Mouse (Mus musculus): ENCODE measurements around the gene Spag16. TPM values are rescaled to one million over a fixed set of nuclear protein-coding genes. Genes with fewer than 3 reads are reported as not detected.

The Spag16 gene
- polyA plus RNA-seq, 1 experiment from 2014 or later = 2.2 TPM

GRCm38 (mm10) chr1:70442209-70443080 is 615.7 kb downstream of the Spag16 start:
- WGBS = 35% methylated on average over 9 of the region's 9 CpGs
- Histone ChIP-seq H3K9ac (replicated peaks; ENCODE audit: low read length) (0 out of 2 replicates have a peak overlapping the region, but pooled peaks have one; percentile 18), H3K4me2 (ENCODE audit: low read length) (peak overlapping the region; percentile 15; the same call in 1 of the 2 replicates), H3K9me3 (ENCODE audit: control insufficient read depth, low read length) (no peaks in the 10 kb centered on the region), H3K27ac (replicated peaks; ENCODE audit: low read depth, low read length) (peak overlapping the region; percentile 49; the same call in 1 of the 2 replicates), H3K4me1 (ENCODE audit: control insufficient read depth, insufficient read depth, low read length) (no peaks in the 10 kb centered on the region; the same call in 1 of the 2 replicates), H3K4me3 (replicated peaks; ENCODE audit: low read depth, low read length) (no peak overlapping the region), H3K27me3 (ENCODE audit: control insufficient read depth, insufficient read depth, low read length) (no peaks in the 10 kb centered on the region), H3K36me3 (ENCODE audit: control insufficient read depth, insufficient read depth, low read length) (no peaks in the 10 kb centered on the region)
- DNase-seq = peak; percentile 69
- peak; percentile 62; the same call in 1 of the 2 replicates for ATAC-seq (ENCODE audit: low FRiP score, low TSS enrichment)

- Histone ChIP-seq H3K4me1 (ENCODE audit: control insufficient read depth, insufficient read depth, low read length) (no peaks in the 10 kb centered on the region), H3K9me3 (ENCODE audit: control insufficient read depth, low read length) (no peaks in the 10 kb centered on the region), H3K27ac (replicated peaks; ENCODE audit: low read depth, low read length) (no peak overlapping the region), H3K27me3 (ENCODE audit: control insufficient read depth, insufficient read depth, low read length) (no peaks in the 10 kb centered on the region), H3K9ac (replicated peaks; ENCODE audit: low read length) (no peak overlapping the region), H3K4me3 (replicated peaks; ENCODE audit: low read depth, low read length) (no peak overlapping the region), H3K4me2 (ENCODE audit: low read length) (no peak overlapping the region), H3K36me3 (ENCODE audit: control insufficient read depth, insufficient read depth, low read length) (no peaks in the 10 kb centered on the region)
- no peak for ATAC-seq (ENCODE audit: low FRiP score, low TSS enrichment)
- no peak for DNase-seq
- 93% methylated on average over 1 of the region's 1 CpGs for WGBS
Measured at GRCm38 (mm10) chr1:70479864-70480263, 653.1 kb downstream of the Spag16 start.

GRCm38 (mm10) chr1:70518918-70519317 is 692.1 kb downstream of the Spag16 start:
- no peak for ATAC-seq (ENCODE audit: low FRiP score, low TSS enrichment)
- Histone ChIP-seq H3K9ac (replicated peaks; ENCODE audit: low read length) (no peak overlapping the region), H3K27ac (replicated peaks; ENCODE audit: low read depth, low read length) (no peak overlapping the region), H3K4me3 (replicated peaks; ENCODE audit: low read depth, low read length) (no peak overlapping the region), H3K27me3 (ENCODE audit: control insufficient read depth, insufficient read depth, low read length) (no peaks in the 10 kb centered on the region), H3K36me3 (ENCODE audit: control insufficient read depth, insufficient read depth, low read length) (no peaks in the 10 kb centered on the region), H3K9me3 (ENCODE audit: control insufficient read depth, low read length) (no peaks in the 10 kb centered on the region; the same call in 1 of the 2 replicates), H3K4me2 (ENCODE audit: low read length) (no peak overlapping the region), H3K4me1 (ENCODE audit: control insufficient read depth, insufficient read depth, low read length) (no peaks in the 10 kb centered on the region)
- no peak for DNase-seq

GRCm38 (mm10) chr1:70527134-70527533 is 700.4 kb downstream of the Spag16 start:
- Histone ChIP-seq H3K4me3 (replicated peaks; ENCODE audit: low read depth, low read length) (no peak overlapping the region), H3K4me2 (ENCODE audit: low read length) (no peak overlapping the region), H3K27me3 (ENCODE audit: control insufficient read depth, insufficient read depth, low read length) (no peaks in the 10 kb centered on the region), H3K9ac (replicated peaks; ENCODE audit: low read length) (no peak overlapping the region), H3K36me3 (ENCODE audit: control insufficient read depth, insufficient read depth, low read length) (no peaks in the 10 kb centered on the region), H3K4me1 (ENCODE audit: control insufficient read depth, insufficient read depth, low read length) (no peaks in the 10 kb centered on the region), H3K9me3 (ENCODE audit: control insufficient read depth, low read length) (no peaks in the 10 kb centered on the region; the same call in 1 of the 2 replicates), H3K27ac (replicated peaks; ENCODE audit: low read depth, low read length) (no peak overlapping the region)
- no peak for DNase-seq
- ATAC-seq (ENCODE audit: low FRiP score, low TSS enrichment) = no peak
- 50% methylated on average over 2 of the region's 2 CpGs for WGBS

GRCm38 (mm10) chr1:70529771-70530170 is 703.0 kb downstream of the Spag16 start:
- WGBS = 91% methylated on average over 2 of the region's 2 CpGs
- H3K36me3 ChIP-seq (ENCODE audit: control insufficient read depth, insufficient read depth, low read length) = no peaks in the 10 kb centered on the region
- no peak overlapping the region for H3K4me2 ChIP-seq (ENCODE audit: low read length)
- H3K4me1 ChIP-seq (ENCODE audit: control insufficient read depth, insufficient read depth, low read length) = no peaks in the 10 kb centered on the region
- H3K27ac ChIP-seq (replicated peaks; ENCODE audit: low read depth, low read length) = no peak overlapping the region
- H3K9me3 ChIP-seq (ENCODE audit: control insufficient read depth, low read length) = no peaks in the 10 kb centered on the region
- H3K4me3 ChIP-seq (replicated peaks; ENCODE audit: low read depth, low read length) = no peak overlapping the region
- H3K27me3 ChIP-seq (ENCODE audit: control insufficient read depth, insufficient read depth, low read length) = no peaks in the 10 kb centered on the region
- DNase-seq (no peak), ATAC-seq (ENCODE audit: low FRiP score, low TSS enrichment) (no peak)
- no peak overlapping the region for H3K9ac ChIP-seq (replicated peaks; ENCODE audit: low read length)

- no peaks in the 10 kb centered on the region for H3K36me3 ChIP-seq (ENCODE audit: control insufficient read depth, insufficient read depth, low read length)
Measured at GRCm38 (mm10) chr1:70551839-70552238, 725.1 kb downstream of the Spag16 start.

GRCm38 (mm10) chr1:70621805-70622204 is 795.0 kb downstream of the Spag16 start:
- DNase-seq = no peak
- no peak for ATAC-seq (ENCODE audit: low FRiP score, low TSS enrichment)
- Histone ChIP-seq H3K9ac (replicated peaks; ENCODE audit: low read length) (no peak overlapping the region), H3K9me3 (ENCODE audit: control insufficient read depth, low read length) (no peaks in the 10 kb centered on the region), H3K4me2 (ENCODE audit: low read length) (no peak overlapping the region), H3K4me3 (replicated peaks; ENCODE audit: low read depth, low read length) (no peak overlapping the region), H3K4me1 (ENCODE audit: control insufficient read depth, insufficient read depth, low read length) (no peaks in the 10 kb centered on the region), H3K36me3 (ENCODE audit: control insufficient read depth, insufficient read depth, low read length) (no peaks in the 10 kb centered on the region), H3K27me3 (ENCODE audit: control insufficient read depth, insufficient read depth, low read length) (no peaks in the 10 kb centered on the region), H3K27ac (replicated peaks; ENCODE audit: low read depth, low read length) (no peak overlapping the region)
- 94% methylated on average over 3 of the region's 3 CpGs for WGBS

More at GRCm38 (mm10) chr1:70551839-70552238, 725.1 kb downstream of the Spag16 start:
- H3K9me3 ChIP-seq (ENCODE audit: control insufficient read depth, low read length) = no peaks in the 10 kb centered on the region
- WGBS = 54% methylated on average over 2 of the region's 2 CpGs
- no peaks in the 10 kb centered on the region for H3K27me3 ChIP-seq (ENCODE audit: control insufficient read depth, insufficient read depth, low read length)
- no peak overlapping the region for H3K4me3 ChIP-seq (replicated peaks; ENCODE audit: low read depth, low read length)
- H3K4me2 ChIP-seq (ENCODE audit: low read length) = no peak overlapping the region
- ATAC-seq (ENCODE audit: low FRiP score, low TSS enrichment) (no peak), DNase-seq (peak; percentile 21)
- H3K9ac ChIP-seq (replicated peaks; ENCODE audit: low read length) = no peak overlapping the region
- H3K4me1 ChIP-seq (ENCODE audit: control insufficient read depth, insufficient read depth, low read length) = no peaks in the 10 kb centered on the region
- H3K27ac ChIP-seq (replicated peaks; ENCODE audit: low read depth, low read length) = no peak overlapping the region

GRCm38 (mm10) chr1:70624803-70625460 is 798.2 kb downstream of the Spag16 start:
- no peak overlapping the region for H3K27ac ChIP-seq (replicated peaks; ENCODE audit: low read depth, low read length)
- H3K27me3 ChIP-seq (ENCODE audit: control insufficient read depth, insufficient read depth, low read length) = no peaks in the 10 kb centered on the region
- no peaks in the 10 kb centered on the region for H3K4me1 ChIP-seq (ENCODE audit: control insufficient read depth, insufficient read depth, low read length)
- H3K9me3 ChIP-seq (ENCODE audit: control insufficient read depth, low read length) = no peaks in the 10 kb centered on the region
- H3K36me3 ChIP-seq (ENCODE audit: control insufficient read depth, insufficient read depth, low read length) = no peaks in the 10 kb centered on the region
- no peak overlapping the region for H3K4me2 ChIP-seq (ENCODE audit: low read length)
- 6% methylated on average over 5 of the region's 5 CpGs for WGBS
- no peak for ATAC-seq (ENCODE audit: low FRiP score, low TSS enrichment)
- peak; percentile 22 for DNase-seq
- H3K4me3 ChIP-seq (replicated peaks; ENCODE audit: low read depth, low read length) = no peak overlapping the region
- no peak overlapping the region for H3K9ac ChIP-seq (replicated peaks; ENCODE audit: low read length)

Data from midbrain, embryonic 14.5 days (tissue).